Mouse (Mus musculus) neural tube, embryonic 12.5 days (tissue): ENCODE measurements around the gene Bmp8a. TPM values are rescaled to one million over a fixed set of nuclear protein-coding genes. Genes with fewer than 3 reads are reported as not detected.
"Not testable (repeated sequence)": the region's sequence is repeated elsewhere in the genome, so short reads cannot be mapped to it uniquely, and the experiment has no call there.

Experiments used
- ATAC-seq: fragments of 200-750 bp; cut with Nextera tagmentation; 2 replicates; pipeline ENCODE4 v1.8.0; 2017; ENCODE audit warnings: low read depth, mild to moderate bottlenecking, moderate TSS enrichment, moderate library complexity; ENCODE audit not compliant: low FRiP score
- H3K27ac ChIP-seq: fragments of 300-500 bp; sonication (generic); 2 replicates; pipeline ENCODE4 v1.5.1; 2016
- H3K27me3 ChIP-seq: fragments of 300-500 bp; sonication (generic); replicated peaks from 2 replicates; pipeline ENCODE4 v1.6.1; 2016; ENCODE audit warnings: mild to moderate bottlenecking
- H3K36me3 ChIP-seq: fragments of 300-500 bp; sonication (generic); 2 replicates; pipeline ENCODE4 v1.6.1; 2016; ENCODE audit warnings: mild to moderate bottlenecking
- H3K4me1 ChIP-seq: fragments of 300-500 bp; sonication (generic); 2 replicates; pipeline ENCODE4 v1.6.1; 2016
- H3K4me2 ChIP-seq: fragments of 300-500 bp; sonication (generic); replicated peaks from 2 replicates; pipeline ENCODE4 v1.6.1; 2016; ENCODE audit warnings: mild to moderate bottlenecking
- H3K4me3 ChIP-seq: fragments of 300-500 bp; sonication (generic); 2 replicates; pipeline ENCODE4 v1.5.1; 2016
- H3K9ac ChIP-seq: fragments of 300-500 bp; sonication (generic); 2 replicates; pipeline ENCODE4 v1.6.1; 2016; ENCODE audit warnings: mild to moderate bottlenecking
- H3K9me3 ChIP-seq: fragments of 300-500 bp; sonication (generic); 2 replicates; pipeline ENCODE4 v1.6.1; 2016; ENCODE audit warnings: mild to moderate bottlenecking
- WGBS: fragments of 180-500 bp; shearing (Covaris S2); methylation state at CpG from one replicate; pipeline ENCODE4 v1.1.7; 2016; 5-methylcytosine and 5-hydroxymethylcytosine counted together
- polyA plus RNA-seq: library from polyadenylated mRNA; unstranded; fragments of >200 nt; fragmentation: Nextera tagmentation; extraction: Ambion mirVana; gene quantifications from 2 replicates; pipeline ENCODE4 v1.2.1, GENCODE M21; 2016

Bmp8a gene
- polyA plus RNA-seq, 1 experiment from 2014 or later: 0.41 TPM

GRCm38 (mm10) chr4:123326087-123326486, 17.0 kb downstream of the Bmp8a start:
- 82% methylated on average over 3 of the region's 3 CpGs for WGBS
- H3K9ac ChIP-seq: no peak overlapping the region

GRCm38 (mm10) chr4:123323534-123323933, 19.5 kb downstream of the Bmp8a start, which contains the start of gene Oxct2a:
TSS of gene Oxct2a (minus strand) at chr4:123323634.
- 15% methylated on average over 13 of the region's 13 CpGs for WGBS
- peak within 1 kb of the TSS; percentile 54 for H3K4me2 ChIP-seq
- H3K9me3 ChIP-seq: no peaks in the 10 kb centered on the region
- H3K4me1 ChIP-seq: no peaks in the 10 kb centered on the region
- peaks cover 20% of the 10 kb centered on the region for H3K27me3 ChIP-seq
- H3K9ac ChIP-seq: no peak within 1 kb of the TSS
- no peaks in the 10 kb centered on the region for H3K36me3 ChIP-seq
- peak within 1 kb of the TSS; percentile 7; the same call in 1 of the 2 replicates for H3K4me3 ChIP-seq
- H3K27ac ChIP-seq: no peak within 1 kb of the TSS
- ATAC-seq: no peak

More at GRCm38 (mm10) chr4:123326087-123326486, 17.0 kb downstream of the Bmp8a start:
- no peak overlapping the region for H3K4me3 ChIP-seq
- H3K27ac ChIP-seq: no peak overlapping the region
- peaks cover 20% of the 10 kb centered on the region for H3K27me3 ChIP-seq
- no peak for ATAC-seq
- H3K9me3 ChIP-seq: no peaks in the 10 kb centered on the region
- no peaks in the 10 kb centered on the region for H3K36me3 ChIP-seq
- no peaks in the 10 kb centered on the region for H3K4me1 ChIP-seq
- no peak overlapping the region for H3K4me2 ChIP-seq

- H3K36me3 ChIP-seq, H3K9ac ChIP-seq, ATAC-seq, H3K27ac ChIP-seq, H3K9me3 ChIP-seq, H3K4me3 ChIP-seq, H3K4me1 ChIP-seq: not testable (repeated sequence)
- WGBS: 21% methylated on average over 32 of the region's 38 CpGs
- Histone ChIP-seq H3K4me2 (peak overlapping the region; percentile 54), H3K27me3 (peaks cover 20% of the 10 kb centered on the region)
Observed at GRCm38 (mm10) chr4:123322910-123323309, 20.1 kb downstream of the Bmp8a start.

GRCm38 (mm10) chr4:123314497-123314896, 28.6 kb downstream of the Bmp8a start:
- ATAC-seq: no peak

GRCm38 (mm10) chr4:123313010-123313409, 30.0 kb downstream of the Bmp8a start:
- H3K4me3 ChIP-seq: no peak overlapping the region
- no peak overlapping the region for H3K9ac ChIP-seq
- no peaks in the 10 kb centered on the region for H3K9me3 ChIP-seq
- H3K4me2 ChIP-seq: no peak overlapping the region
- ATAC-seq: no peak
- H3K36me3 ChIP-seq: no peaks in the 10 kb centered on the region
- no peaks in the 10 kb centered on the region for H3K27me3 ChIP-seq
- WGBS: 84% methylated on average over 6 of the region's 6 CpGs
- no peaks in the 10 kb centered on the region for H3K4me1 ChIP-seq
- H3K27ac ChIP-seq: no peak overlapping the region

More at GRCm38 (mm10) chr4:123314497-123314896, 28.6 kb downstream of the Bmp8a start:
- no peak overlapping the region for H3K27ac ChIP-seq
- H3K27me3 ChIP-seq: no peaks in the 10 kb centered on the region
- no peak overlapping the region for H3K4me3 ChIP-seq
- no peaks in the 10 kb centered on the region for H3K9me3 ChIP-seq
- no peak overlapping the region for H3K9ac ChIP-seq
- WGBS: 91% methylated on average over 3 of the region's 3 CpGs
- no peaks in the 10 kb centered on the region for H3K36me3 ChIP-seq
- H3K4me2 ChIP-seq: no peak overlapping the region
- H3K4me1 ChIP-seq: no peaks in the 10 kb centered on the region

- no peak overlapping the region for H3K4me3 ChIP-seq
- 93% methylated on average over 7 of the region's 7 CpGs for WGBS
- no peaks in the 10 kb centered on the region for H3K36me3 ChIP-seq
- no peaks in the 10 kb centered on the region for H3K9me3 ChIP-seq
- H3K4me1 ChIP-seq: no peaks in the 10 kb centered on the region
- H3K27me3 ChIP-seq: no peaks in the 10 kb centered on the region
- ATAC-seq: no peak
- no peak overlapping the region for H3K27ac ChIP-seq
- no peak overlapping the region for H3K9ac ChIP-seq
- H3K4me2 ChIP-seq: no peak overlapping the region
Observed at GRCm38 (mm10) chr4:123311845-123312244, 31.2 kb downstream of the Bmp8a start.

- Histone ChIP-seq H3K4me3 (no peak overlapping the region), H3K36me3 (peaks cover 9% of the 10 kb centered on the region), H3K9ac (no peak overlapping the region), H3K9me3 (no peaks in the 10 kb centered on the region), H3K27me3 (no peaks in the 10 kb centered on the region), H3K4me1 (no peaks in the 10 kb centered on the region), H3K27ac (no peak overlapping the region), H3K4me2 (no peak overlapping the region)
- 70% methylated on average over 3 of the region's 3 CpGs for WGBS
- no peak for ATAC-seq
Observed at GRCm38 (mm10) chr4:123308292-123308691, 34.8 kb downstream of the Bmp8a start.

- H3K4me1 ChIP-seq: no peaks in the 10 kb centered on the region
- no peak overlapping the region for H3K4me2 ChIP-seq
- no peaks in the 10 kb centered on the region for H3K27me3 ChIP-seq
- no peak overlapping the region for H3K9ac ChIP-seq
- no peak overlapping the region for H3K4me3 ChIP-seq
- 91% methylated on average over 10 of the region's 10 CpGs for whole genome bisulfite sequencing
- H3K27ac ChIP-seq: no peak overlapping the region
- ATAC-seq: no peak
- no peaks in the 10 kb centered on the region for H3K9me3 ChIP-seq
- peaks cover 21% of the 10 kb centered on the region for H3K36me3 ChIP-seq
Observed at GRCm38 (mm10) chr4:123306999-123307398, 36.1 kb downstream of the Bmp8a start.

- H3K27me3 ChIP-seq: no peaks in the 10 kb centered on the region
- no peaks in the 10 kb centered on the region for H3K4me1 ChIP-seq
- H3K9ac ChIP-seq: no peak overlapping the region
- H3K4me3 ChIP-seq: no peak overlapping the region
- H3K36me3 ChIP-seq: peaks cover 27% of the 10 kb centered on the region
- ATAC-seq: peak; percentile 29; the same call in 1 of the 2 replicates
- 36% methylated on average over 3 of the region's 3 CpGs for WGBS
- no peak overlapping the region for H3K4me2 ChIP-seq
- H3K9me3 ChIP-seq: no peaks in the 10 kb centered on the region
- no peak overlapping the region for H3K27ac ChIP-seq
Observed at GRCm38 (mm10) chr4:123305789-123306188, 37.3 kb downstream of the Bmp8a start.

GRCm38 (mm10) chr4:123298980-123299670, 43.9 kb downstream of the Bmp8a start:
- no peak overlapping the region for H3K9ac ChIP-seq
- H3K4me3 ChIP-seq: no peak overlapping the region
- H3K9me3 ChIP-seq: no peaks in the 10 kb centered on the region
- H3K36me3 ChIP-seq: peaks cover 89% of the 10 kb centered on the region
- H3K4me1 ChIP-seq: no peaks in the 10 kb centered on the region
- 97% methylated on average over 11 of the region's 11 CpGs for WGBS
- no peak for ATAC-seq
- H3K4me2 ChIP-seq: no peak overlapping the region
- no peak overlapping the region for H3K27ac ChIP-seq
- no peaks in the 10 kb centered on the region for H3K27me3 ChIP-seq

- Histone ChIP-seq H3K27ac (no peak overlapping the region), H3K27me3 (no peaks in the 10 kb centered on the region), H3K4me3 (no peak overlapping the region), H3K4me1 (no peaks in the 10 kb centered on the region), H3K9me3 (no peaks in the 10 kb centered on the region), H3K4me2 (no peak overlapping the region), H3K36me3 (peaks cover 89% of the 10 kb centered on the region), H3K9ac (no peak overlapping the region)
- ATAC-seq: no peak
- 90% methylated on average over 4 of the region's 4 CpGs for WGBS
Observed at GRCm38 (mm10) chr4:123298226-123298625, 44.8 kb downstream of the Bmp8a start.

- peaks cover 89% of the 10 kb centered on the region for H3K36me3 ChIP-seq
- no peak for ATAC-seq
- H3K4me2 ChIP-seq: no peak overlapping the region
- no peaks in the 10 kb centered on the region for H3K9me3 ChIP-seq
- H3K4me3 ChIP-seq: no peak overlapping the region
- H3K9ac ChIP-seq: no peak overlapping the region
- no peak overlapping the region for H3K27ac ChIP-seq
- H3K27me3 ChIP-seq: no peaks in the 10 kb centered on the region
- 92% methylated on average over 22 of the region's 22 CpGs for WGBS
- H3K4me1 ChIP-seq: no peaks in the 10 kb centered on the region
Observed at GRCm38 (mm10) chr4:123297195-123297960, 45.7 kb downstream of the Bmp8a start.
